Mouse (Mus musculus) CH12.LX (cell line): ENCODE data around the gene Fosb.
A peak's percentile ranks its signal among the peaks of the same experiment; 100 is the strongest.

ENCODE experiments used
- CHD1 ChIP-seq: IDR thresholded peaks from 2 replicates; pipeline ENCODE4 v1.6.1; 2012; ENCODE audit warnings: low read depth, low read length, improper control_type of control experiment, inconsistent platforms
- CTCF ChIP-seq, 2 experiments: IDR thresholded peaks in 1 of 2; conservative IDR thresholded peaks in 1 of 2; 2 replicates each; pipeline ENCODE4 v1.5.1; 2011 to 2012; ENCODE audit warnings: low read depth in 2 of 2, low read length in 2 of 2, improper control_type of control experiment in 1 of 2, inconsistent platforms in 1 of 2, mild to moderate bottlenecking in 1 of 2, moderate library complexity in 1 of 2
- E2F4 ChIP-seq: IDR thresholded peaks from 2 replicates; pipeline ENCODE4 v1.6.1; 2011; ENCODE audit warnings: low read depth, low read length, improper control_type of control experiment; ENCODE audit not compliant: insufficient replicate concordance
- ELF1 ChIP-seq: IDR thresholded peaks from 2 replicates; pipeline ENCODE4 v1.6.1; 2014; ENCODE audit warnings: low read depth, mild to moderate bottlenecking, inconsistent platforms, low read length, improper control_type of control experiment
- KAT2A ChIP-seq: IDR thresholded peaks from 2 replicates; pipeline ENCODE4 v1.6.1; 2012; ENCODE audit warnings: low read length, improper control_type of control experiment, inconsistent platforms; ENCODE audit not compliant: insufficient replicate concordance
- MAX ChIP-seq: IDR thresholded peaks from 2 replicates; pipeline ENCODE4 v1.6.1; 2011; ENCODE audit warnings: low read length, improper control_type of control experiment
- MEF2A ChIP-seq: IDR thresholded peaks from 2 replicates; pipeline ENCODE4 v1.6.1; 2014; ENCODE audit warnings: low read depth, mild to moderate bottlenecking, inconsistent platforms, low read length, improper control_type of control experiment, borderline replicate concordance
- MYC ChIP-seq: IDR thresholded peaks from 2 replicates; pipeline ENCODE4 v1.6.1; 2011; ENCODE audit warnings: low read depth, mild to moderate bottlenecking, improper control_type of control experiment, low read length
- POLR2A ChIP-seq: IDR thresholded peaks from 2 replicates; pipeline ENCODE4 v1.6.1; 2011; ENCODE audit warnings: low read depth, mild to moderate bottlenecking, improper control_type of control experiment, low read length
- TBP ChIP-seq: conservative IDR thresholded peaks from 2 replicates; pipeline ENCODE4 v1.6.1; 2011; ENCODE audit warnings: low read depth, low read length, improper control_type of control experiment
- UBTF ChIP-seq: IDR thresholded peaks from 2 replicates; pipeline ENCODE4 v1.6.1; 2012; ENCODE audit warnings: low read depth, mild to moderate bottlenecking, inconsistent platforms, low read length, improper control_type of control experiment, moderate library complexity
- ZNF384 ChIP-seq: IDR thresholded peaks from 2 replicates; pipeline ENCODE4 v1.6.1; 2012; ENCODE audit warnings: low read depth, low read length, improper control_type of control experiment, inconsistent platforms

GRCm38 (mm10) chr7:19321464-19321863, 11.6 kb upstream of the Fosb start:
- TF ChIP-seq MEF2A = no peak; the same call in 1 of the 2 replicates
- TF ChIP-seq MAX = no peak
- TF ChIP-seq CTCF (conservative IDR thresholded peaks at IDR 0.05 in 1 of 2, IDR thresholded peaks at IDR 0.05 in 1 of 2; ENCODE audit: low read depth in 2 of 2, low read length in 2 of 2) = no peak
- peak; percentile 75 for TF ChIP-seq ELF1
- no peak for TF ChIP-seq POLR2A
- no peak for TF ChIP-seq ZNF384
- TF ChIP-seq UBTF = no peak
- no peak for TF ChIP-seq MYC
- no peak for TF ChIP-seq KAT2A
- no peak for TF ChIP-seq E2F4
- no peak for TF ChIP-seq TBP
- no peak for TF ChIP-seq CHD1
